Mouse (Mus musculus) liver, postnatal 0 days (tissue): ENCODE results near the gene Pou2af1. TPM values are rescaled to one million over a fixed set of nuclear protein-coding genes. Genes with fewer than 3 reads are reported as not detected.

Experiments
- ATAC-seq: fragments of 200-750 bp; cut with Nextera tagmentation; 2 replicates; pipeline ENCODE4 v1.8.0; 2017; ENCODE audit warnings: mild to moderate bottlenecking, moderate library complexity
- DNase-seq: peaks from one replicate; pipeline ENCODE4 v3.0.0-alpha.2; 2016
- H3K27ac ChIP-seq: fragments of 300-500 bp; sonication (generic); 2 replicates; pipeline ENCODE4 v1.5.1; 2014; ENCODE audit warnings: antibody characterized with exemption, moderate library complexity, mild to moderate bottlenecking, low read depth
- H3K27me3 ChIP-seq: fragments of 300-500 bp; sonication (generic); 2 replicates; pipeline ENCODE4 v1.6.1; 2014; ENCODE audit warnings: low read length, control low read depth, mixed read lengths; ENCODE audit not compliant: insufficient read depth
- H3K36me3 ChIP-seq: fragments of 300-500 bp; sonication (generic); replicated peaks from 2 replicates; pipeline ENCODE4 v1.6.1; 2014; ENCODE audit warnings: mild to moderate bottlenecking, control low read depth, low read length, moderate library complexity, mixed read lengths; ENCODE audit not compliant: insufficient read depth
- H3K4me1 ChIP-seq: fragments of 300-500 bp; sonication (generic); 2 replicates; pipeline ENCODE4 v1.6.1; 2014; ENCODE audit warnings: antibody characterized with exemption, mild to moderate bottlenecking, control low read depth; ENCODE audit not compliant: insufficient read depth
- H3K4me2 ChIP-seq: fragments of 300-500 bp; sonication (generic); 2 replicates; pipeline ENCODE4 v1.6.1; 2014; ENCODE audit warnings: low read depth, mild to moderate bottlenecking, low read length, moderate library complexity, mixed read lengths
- H3K4me3 ChIP-seq: fragments of 300-500 bp; sonication (generic); 2 replicates; pipeline ENCODE4 v1.5.1; 2014; ENCODE audit warnings: low read depth, low read length
- H3K9ac ChIP-seq: fragments of 300-500 bp; sonication (generic); replicated peaks from 2 replicates; pipeline ENCODE4 v1.6.1; 2014; ENCODE audit warnings: mild to moderate bottlenecking, moderate library complexity
- H3K9me3 ChIP-seq: fragments of 300-500 bp; sonication (generic); 2 replicates; pipeline ENCODE4 v1.6.1; 2016; ENCODE audit warnings: mild to moderate bottlenecking, control low read depth, low read length, mixed read lengths
- CTCF ChIP-seq: sonication (generic); IDR thresholded peaks from 2 replicates; pipeline ENCODE4 v1.5.1; 2016; ENCODE audit warnings: antibody characterized with exemption, low read depth
- EP300 ChIP-seq: IDR thresholded peaks from 2 replicates; pipeline ENCODE4 v1.6.1; 2016; ENCODE audit warnings: antibody characterized with exemption, low read depth, mild to moderate bottlenecking
- WGBS: fragments of 180-500 bp; shearing (Covaris S2); extraction: QIAGEN DNeasy Blood & Tissue Kit; methylation state at CpG from one replicate; pipeline ENCODE4 v1.1.7; 2014; ENCODE audit not compliant: insufficient replicate concordance; 5-methylcytosine and 5-hydroxymethylcytosine counted together
- polyA plus RNA-seq: library from polyadenylated mRNA; unstranded; fragments of >200 nt; fragmentation: Nextera tagmentation; extraction: Ambion mirVana; gene quantifications from 2 replicates; pipeline ENCODE4 v1.2.1, GENCODE M21; 2015

The Pou2af1 gene
- polyA plus RNA-seq, 1 experiment from 2014 or later = 7.6 TPM

DNA sequence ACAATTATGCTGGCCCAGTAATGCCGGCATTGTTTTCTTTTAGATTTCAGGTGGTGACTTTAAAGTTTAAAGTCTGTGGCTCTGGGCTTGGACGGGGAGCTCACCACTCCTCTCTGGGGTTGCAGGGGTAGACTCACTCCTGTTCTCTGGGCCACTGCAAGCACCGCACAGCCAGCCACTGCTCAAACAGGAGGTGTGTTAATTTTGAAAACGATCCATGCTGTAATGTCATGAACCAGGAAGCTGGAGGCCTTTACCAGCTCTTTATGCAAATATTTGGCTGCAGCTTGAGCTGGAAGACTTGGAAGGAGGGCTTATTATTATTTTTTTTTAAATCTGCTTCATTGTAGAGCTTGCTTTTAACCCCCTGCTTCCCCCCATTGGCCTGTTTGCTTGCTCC lies 61.2 kb downstream of the Pou2af1 start:
- ATAC-seq (peak; percentile 43), DNase-seq (peak; percentile 24)
- 19% methylated on average over 4 of the region's 4 CpGs for WGBS
- Histone ChIP-seq H3K27me3 (peaks cover 3% of the 10 kb centered on the region), H3K4me3 (no peak overlapping the region), H3K36me3 (no peaks in the 10 kb centered on the region), H3K9me3 (no peaks in the 10 kb centered on the region), H3K9ac (no peak overlapping the region), H3K4me2 (no peak overlapping the region), H3K4me1 (peaks cover 6% of the 10 kb centered on the region; the same call in 1 of the 2 replicates), H3K27ac (peak overlapping the region; percentile 44; the same call in 1 of the 2 replicates)
- TF ChIP-seq CTCF (no peak), EP300 (no peak)

DNA sequence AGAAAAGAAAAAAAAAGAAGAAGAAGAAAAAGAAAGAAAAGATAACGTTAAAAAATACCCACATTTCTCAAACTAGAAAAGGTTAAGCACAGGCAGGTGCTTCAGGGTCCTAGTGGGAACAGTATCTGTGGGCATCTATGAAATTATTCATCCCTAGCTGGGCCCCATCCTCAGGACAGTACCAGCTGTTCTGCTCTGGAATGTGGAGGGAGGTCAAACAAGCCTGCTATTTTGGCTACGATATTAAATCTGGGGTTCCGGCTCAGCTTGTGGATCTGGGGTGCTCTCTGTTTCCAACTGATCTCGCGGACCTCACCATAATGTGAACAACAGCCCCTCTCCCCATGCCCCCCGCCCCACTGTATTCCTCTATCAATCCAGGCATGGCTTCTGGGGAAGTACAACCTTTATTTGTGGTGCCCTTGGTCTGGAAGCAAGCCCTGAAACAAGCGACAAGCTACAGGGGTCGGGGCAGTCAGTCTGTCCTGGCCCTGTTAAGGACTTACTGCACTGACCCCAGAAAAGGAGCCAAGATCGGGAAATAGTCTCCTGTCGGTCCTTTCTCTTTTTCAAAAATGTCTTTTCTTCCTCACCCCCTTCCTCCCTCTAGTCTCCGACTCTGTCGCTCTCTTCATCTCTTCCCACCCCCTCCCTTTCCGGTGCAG lies 64.5 kb downstream of the Pou2af1 start:
- WGBS = 27% methylated on average over 13 of the region's 13 CpGs
- no peak overlapping the region for H3K9ac ChIP-seq
- H3K9me3 ChIP-seq = no peaks in the 10 kb centered on the region
- H3K36me3 ChIP-seq = no peaks in the 10 kb centered on the region
- H3K27ac ChIP-seq = peak overlapping the region; percentile 18; the same call in 1 of the 2 replicates
- no peak for ATAC-seq
- peak overlapping the region; percentile 54 for H3K4me3 ChIP-seq
- no peak for DNase-seq
- peaks cover 6% of the 10 kb centered on the region; the same call in 1 of the 2 replicates for H3K4me1 ChIP-seq
- no peak for TF ChIP-seq EP300
- no peak for TF ChIP-seq CTCF
- peak overlapping the region; percentile 79 for H3K4me2 ChIP-seq
- peaks cover 3% of the 10 kb centered on the region for H3K27me3 ChIP-seq

DNA sequence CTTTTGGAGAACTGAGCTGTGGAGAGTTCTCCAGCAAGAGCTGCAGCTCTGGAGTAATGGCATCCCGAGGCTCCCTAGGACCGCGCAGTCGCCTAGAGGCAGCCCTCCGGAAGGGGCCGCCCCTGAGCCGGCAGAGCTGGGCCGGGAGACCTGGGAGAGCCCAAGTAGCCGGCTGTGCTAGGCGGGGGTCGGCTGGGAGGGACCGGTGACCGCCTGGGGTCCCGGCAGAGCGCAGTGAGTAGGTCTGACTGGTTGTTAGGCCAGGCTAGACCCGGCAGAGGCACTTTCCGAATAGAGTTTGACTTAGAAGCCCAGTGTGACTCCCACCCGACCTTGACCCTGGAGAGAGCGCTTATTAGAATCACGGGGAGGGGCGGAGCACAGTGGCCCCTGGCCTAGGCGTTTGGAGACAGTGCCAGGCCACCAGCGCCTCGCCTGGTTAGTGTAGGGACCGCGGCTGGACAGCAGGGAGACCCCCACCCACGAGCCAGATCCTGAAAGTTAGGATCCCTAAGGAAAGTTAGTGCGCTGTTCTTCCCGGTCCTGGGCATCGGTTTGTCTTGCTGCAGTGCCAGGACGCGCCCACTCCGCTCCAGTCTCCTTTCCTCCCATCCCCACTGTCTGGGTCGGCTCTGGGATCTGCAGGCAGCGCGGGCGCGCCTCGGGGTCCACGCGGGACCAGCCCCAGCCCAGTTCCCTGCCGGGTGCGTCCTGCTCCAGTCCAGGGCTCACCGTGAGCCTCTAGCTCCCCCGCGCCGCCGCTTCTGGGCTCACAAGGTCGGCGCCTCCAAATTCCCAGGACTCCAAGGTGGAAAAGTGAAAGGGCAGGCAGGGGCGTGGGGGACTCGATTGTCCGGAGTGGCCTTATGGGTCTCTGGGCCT lies 65.2 kb downstream of the Pou2af1 start, which contains the start of gene Colca2:
TSS of gene Colca2 (minus strand) at position 70 of the 882 bp plus-strand sequence.
- no peak for TF ChIP-seq EP300
- TF ChIP-seq CTCF = peak; percentile 44
- 1% methylated on average over 53 of the region's 53 CpGs for WGBS
- Histone ChIP-seq H3K9ac (peak within 1 kb of the TSS; percentile 52), H3K9me3 (no peaks in the 10 kb centered on the region), H3K27me3 (peaks cover 3% of the 10 kb centered on the region), H3K4me3 (peak within 1 kb of the TSS; percentile 54), H3K36me3 (no peaks in the 10 kb centered on the region), H3K4me1 (peaks cover 6% of the 10 kb centered on the region; the same call in 1 of the 2 replicates), H3K27ac (peak within 1 kb of the TSS; percentile 18; the same call in 1 of the 2 replicates), H3K4me2 (peak within 1 kb of the TSS; percentile 79)
- DNase-seq (peak; percentile 71), ATAC-seq (peak; percentile 90)

DNA sequence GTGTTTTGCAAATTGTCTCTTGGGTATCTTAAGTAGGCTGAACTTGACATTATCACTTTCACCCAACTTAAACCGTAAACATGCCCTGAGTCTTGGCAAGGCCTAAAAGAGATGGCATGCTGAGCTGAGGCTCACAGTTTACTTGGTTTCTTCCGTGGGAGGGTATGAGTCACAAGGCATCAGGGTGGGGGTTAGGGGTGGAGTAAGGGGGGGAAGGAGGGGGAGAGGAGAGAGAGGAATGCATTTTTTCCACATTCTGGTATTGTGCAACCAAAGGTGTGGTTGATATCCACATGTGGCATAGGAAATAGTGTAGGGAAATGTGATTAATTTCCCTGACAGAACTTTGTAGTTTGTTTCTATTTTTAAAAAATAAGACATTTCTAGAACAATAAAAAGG lies 72.6 kb downstream of the Pou2af1 start:
- H3K4me2 ChIP-seq = no peak overlapping the region
- H3K27ac ChIP-seq = no peak overlapping the region
- no peaks in the 10 kb centered on the region for H3K36me3 ChIP-seq
- no peaks in the 10 kb centered on the region for H3K27me3 ChIP-seq
- H3K4me3 ChIP-seq = no peak overlapping the region
- H3K9me3 ChIP-seq = no peaks in the 10 kb centered on the region
- DNase-seq (no peak), ATAC-seq (no peak)
- WGBS = 51% methylated on average over 2 of the region's 2 CpGs
- no peak overlapping the region for H3K9ac ChIP-seq
- no peak for TF ChIP-seq EP300
- no peak for TF ChIP-seq CTCF
- H3K4me1 ChIP-seq = no peaks in the 10 kb centered on the region

Other genes with a start within 250 kb of the Pou2af1 start
- gene Sik2, start 204.6 kb upstream of the Pou2af1 start, polyA plus RNA-seq = 4.0 and 5.3 TPM in 2 replicates
- gene Btg4, start 152.8 kb upstream of the Pou2af1 start, polyA plus RNA-seq = not detected in 2 replicates
- 0.87 and 1.2 TPM in 2 replicates for gene Layn, start 136.6 kb upstream of the Pou2af1 start, polyA plus RNA-seq
- gene 4833427G06Rik, start 111.6 kb upstream of the Pou2af1 start, polyA plus RNA-seq = not detected in 2 replicates
- gene Gm32742, start 48.2 kb upstream of the Pou2af1 start, polyA plus RNA-seq = not detected in 2 replicates
- gene Colca2, start 64.9 kb downstream of the Pou2af1 start, polyA plus RNA-seq = 0.39 and 0.69 TPM in 2 replicates
- gene 1810046K07Rik, start 115.2 kb downstream of the Pou2af1 start, polyA plus RNA-seq = 0.73 and 1.6 TPM in 2 replicates